Mouse (Mus musculus) MEL (cell line): Measurements from ENCODE around the gene Sema3c.

Experiments
- CTCF ChIP-seq, 3 experiments: IDR thresholded peaks in 2 of 3; conservative IDR thresholded peaks in 1 of 3; 2 replicates each; pipeline ENCODE4 v1.5.1; 2011 to 2012; ENCODE audit warnings: low read length in 3 of 3, low read depth in 2 of 3, mild to moderate bottlenecking in 2 of 3, improper control_type of control experiment in 1 of 3, inconsistent platforms in 1 of 3, mixed read lengths in 1 of 3, moderate library complexity in 1 of 3; ENCODE audit not compliant: control insufficient read depth in 1 of 3, insufficient read depth in 1 of 3, poor library complexity in 1 of 3, severe bottlenecking in 1 of 3
- MEF2A ChIP-seq: IDR thresholded peaks from 2 replicates; pipeline ENCODE4 v1.6.1; 2014; ENCODE audit warnings: low read depth, mild to moderate bottlenecking, inconsistent platforms, low read length, improper control_type of control experiment; ENCODE audit not compliant: poor library complexity, insufficient replicate concordance, severe bottlenecking; ENCODE audit errors: extremely low read depth
- POLR2A ChIP-seq, 2 experiments: IDR thresholded peaks; 2 replicates each; pipeline ENCODE4 v1.6.1; 2011 to 2012; ENCODE audit warnings: low read length in 2 of 2, mild to moderate bottlenecking in 2 of 2, control low read depth in 1 of 2, improper control_type of control experiment in 1 of 2, low read depth in 1 of 2, moderate library complexity in 1 of 2; ENCODE audit not compliant: control insufficient read depth in 1 of 2, insufficient read depth in 1 of 2, poor library complexity in 1 of 2
- USF1 ChIP-seq: IDR thresholded peaks from 2 replicates; pipeline ENCODE4 v1.6.1; 2014; ENCODE audit warnings: low read depth, mild to moderate bottlenecking, inconsistent platforms, low read length, improper control_type of control experiment, moderate library complexity

DNA sequence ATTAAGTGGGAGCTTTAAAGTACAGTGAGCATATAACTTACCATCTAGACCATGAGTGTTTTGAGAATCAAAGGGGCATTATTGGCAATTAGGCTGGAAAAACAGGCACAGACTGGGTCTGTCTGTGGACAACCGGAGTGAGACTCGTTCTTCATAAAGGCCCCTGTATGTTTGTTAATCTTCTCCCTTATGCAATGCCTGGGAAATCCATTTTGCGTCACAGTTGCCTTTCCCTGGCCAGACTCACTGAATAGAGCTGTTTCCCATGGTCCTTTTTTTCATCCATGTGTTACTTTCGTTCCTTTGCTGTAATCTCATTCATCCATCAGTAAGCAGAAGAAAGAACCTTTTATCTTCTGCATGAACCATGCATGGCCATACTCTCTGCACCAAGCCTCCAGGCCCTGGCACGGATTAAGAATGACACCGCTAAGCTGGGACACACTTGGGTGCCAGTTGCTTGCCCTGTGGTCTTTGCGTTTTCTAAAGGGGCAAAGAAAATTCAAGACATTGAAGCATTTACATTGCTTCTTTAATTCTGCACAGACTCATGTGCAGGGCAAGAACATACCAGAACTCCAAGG, 73.7 kb downstream of the Sema3c start:
- no peak for TF ChIP-seq CTCF (IDR thresholded peaks at IDR 0.05 in 2 of 3, conservative IDR thresholded peaks at IDR 0.05 in 1 of 3; ENCODE audit: control insufficient read depth in 1 of 3, insufficient read depth in 1 of 3, low read depth in 2 of 3, low read length in 3 of 3, poor library complexity in 1 of 3, severe bottlenecking in 1 of 3)
- TF ChIP-seq POLR2A (IDR thresholded peaks at IDR 0.05; ENCODE audit: control insufficient read depth in 1 of 2, insufficient read depth in 1 of 2, low read depth in 1 of 2, low read length in 2 of 2, poor library complexity in 1 of 2), result no peak
- TF ChIP-seq USF1, result no peak
- no peak for TF ChIP-seq MEF2A
